In the genomic region with DNA sequence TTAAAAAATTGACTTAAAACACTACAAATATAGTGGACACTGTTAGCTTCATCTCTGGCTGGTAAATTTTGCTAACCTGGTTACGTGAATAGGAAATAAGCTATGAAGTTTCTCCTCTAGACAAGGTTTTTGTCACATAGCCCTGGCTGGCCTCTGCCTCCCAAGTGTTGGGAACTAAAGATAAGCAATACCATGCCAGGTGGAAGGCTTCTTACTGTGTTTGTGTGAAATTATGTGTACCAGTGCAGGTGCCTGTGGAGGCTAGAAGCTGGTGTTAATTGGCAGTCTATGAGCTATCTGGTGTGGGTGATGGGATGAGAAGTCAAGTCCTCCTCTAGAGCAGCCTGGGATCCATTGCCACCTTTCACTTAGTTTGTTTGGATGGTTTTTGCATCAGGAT, we compare ENCODE assay signal across 27 mouse cellular contexts. TPM values are rescaled to one million over a fixed set of nuclear protein-coding genes. Genes with fewer than 3 reads are reported as not detected.
DNase-seq lines count a peak whose midpoint lies in the region; ATAC-seq and TF ChIP-seq lines count a peak whose summit lies in the region.
"Had no signal": no experiment of that assay in that cellular context is flagged by ENCODE, and none has a peak within 500 bp of the region (broad histone marks: within the 10 kb centered on the region; RNA-seq: fewer than 3 reads in every experiment).

No protein-coding gene starts in this region.

- no peaks in the 10 kb centered on the region for H3K27me3 ChIP-seq in liver, embryonic 12.5 days (replicated peaks)
- no peaks in the 10 kb centered on the region for H3K27me3 ChIP-seq in liver, postnatal 0 days (ENCODE audit: insufficient read depth, low read length)
- no peaks in the 10 kb centered on the region for H3K27me3 ChIP-seq in intestine, embryonic 16.5 days (replicated peaks; ENCODE audit: control insufficient read depth, insufficient read depth, low read length)
- H3K27me3 ChIP-seq in liver, embryonic 15.5 days: no peaks in the 10 kb centered on the region
- H3K27me3 ChIP-seq in cerebellum, adult 2 months (ENCODE audit: control insufficient read depth, insufficient read depth, low read length): no peaks in the 10 kb centered on the region
- H3K27me3 ChIP-seq: embryonic facial prominence, embryonic 13.5 days; forebrain, embryonic 12.5 days; forebrain, embryonic 15.5 days; heart, embryonic 13.5 days; hindbrain, embryonic 15.5 days had no signal

- no peak for TF ChIP-seq CTCF in liver, postnatal 0 days (IDR thresholded peaks at IDR 0.05; ENCODE audit: low read depth)
- no peak for TF ChIP-seq CTCF in cerebellum, adult 2 months (IDR thresholded peaks at IDR 0.05; ENCODE audit: borderline replicate concordance, insufficient read depth, low read depth, low read length)

- DNase-seq in liver, postnatal 0 days: no peak
- no peak for DNase-seq in cerebellum, adult 11 months
- no peak for DNase-seq in cerebellum, adult 2 months
- DNase-seq: adrenal gland, adult 8-10 months; adrenal gland, postnatal 25 days; cerebellum, adult 8-10 months; cerebellum, postnatal 10 days; cerebellum, postnatal 36 days; embryo, embryonic 11 days; gastrocnemius, postnatal 25 days; heart, adult 2 months; heart, postnatal 14 days; heart, postnatal 4 days had no signal

- no peak overlapping the region for H3K4me3 ChIP-seq in liver, embryonic 12.5 days
- H3K4me3 ChIP-seq in liver, postnatal 0 days (ENCODE audit: low read depth, low read length): no peak overlapping the region
- H3K4me3 ChIP-seq in intestine, embryonic 16.5 days (ENCODE audit: low read length): no peak overlapping the region
- H3K4me3 ChIP-seq in liver, embryonic 15.5 days (replicated peaks): no peak overlapping the region
- H3K4me3 ChIP-seq in cerebellum, adult 2 months (replicated peaks; ENCODE audit: insufficient read depth, low read depth, low read length): no peak overlapping the region
- H3K4me3 ChIP-seq: embryonic facial prominence, embryonic 10.5 days; embryonic facial prominence, embryonic 13.5 days; erythroblast, embryonic 14.5 days; forebrain, embryonic 12.5 days; forebrain, embryonic 15.5 days; heart, adult 2 months; heart, embryonic 10.5 days; heart, embryonic 13.5 days; hindbrain, embryonic 15.5 days had no signal

- H3K36me3 ChIP-seq in liver, embryonic 12.5 days: peaks cover 81% of the 10 kb centered on the region
- peaks cover 51% of the 10 kb centered on the region for H3K36me3 ChIP-seq in liver, postnatal 0 days (replicated peaks; ENCODE audit: insufficient read depth, low read length)
- no peaks in the 10 kb centered on the region for H3K36me3 ChIP-seq in intestine, embryonic 16.5 days (ENCODE audit: control insufficient read depth, insufficient read depth, low read length)
- H3K36me3 ChIP-seq in liver, embryonic 15.5 days (replicated peaks): peaks cover 69% of the 10 kb centered on the region

- no peaks in the 10 kb centered on the region for H3K9me3 ChIP-seq in liver, embryonic 12.5 days (replicated peaks)
- H3K9me3 ChIP-seq in liver, postnatal 0 days (ENCODE audit: low read length): no peaks in the 10 kb centered on the region
- no peaks in the 10 kb centered on the region for H3K9me3 ChIP-seq in intestine, embryonic 16.5 days (ENCODE audit: control insufficient read depth, low read length)
- no peaks in the 10 kb centered on the region for H3K9me3 ChIP-seq in liver, embryonic 15.5 days (replicated peaks)
- H3K9me3 ChIP-seq: embryonic facial prominence, embryonic 10.5 days; embryonic facial prominence, embryonic 13.5 days; forebrain, embryonic 12.5 days; forebrain, embryonic 15.5 days; heart, embryonic 10.5 days; heart, embryonic 13.5 days; hindbrain, embryonic 15.5 days had no signal

- 79% methylated on average over 1 of the region's 1 CpGs for WGBS in liver, embryonic 12.5 days (ENCODE audit: insufficient replicate concordance)
- 83% methylated on average over 1 of the region's 1 CpGs for WGBS in liver, postnatal 0 days (ENCODE audit: insufficient replicate concordance)
- 91% methylated on average over 1 of the region's 1 CpGs for WGBS in intestine, embryonic 16.5 days
- WGBS in liver, embryonic 15.5 days (ENCODE audit: insufficient replicate concordance): 75% methylated on average over 1 of the region's 1 CpGs
- WGBS in cerebellum, adult 2 months: 85% methylated on average over 1 of the region's 1 CpGs

- no peak for ATAC-seq in liver, embryonic 12.5 days
- no peak for ATAC-seq in liver, postnatal 0 days
- 0 out of 2 replicates have a peak, but pooled peaks have one; percentile 30 for ATAC-seq in intestine, embryonic 16.5 days
- no peak for ATAC-seq in liver, embryonic 15.5 days (ENCODE audit: insufficient read depth)
- no peak for ATAC-seq in monocyte, adult 5-6 weeks (replicated peaks; ENCODE audit: insufficient number of reproducible peaks, low FRiP score, low TSS enrichment, poor library complexity, severe bottlenecking)
- ATAC-seq: activated CD4-positive, CD25-positive, alpha-beta regulatory T cell, adult 4 months; CD4-positive, CD25-positive, alpha-beta regulatory T cell, adult 4 months; forebrain, embryonic 15.5 days had no signal

- no peak overlapping the region for H3K9ac ChIP-seq in liver, embryonic 12.5 days
- no peak overlapping the region for H3K9ac ChIP-seq in liver, postnatal 0 days (replicated peaks)
- H3K9ac ChIP-seq in intestine, embryonic 16.5 days (ENCODE audit: low read depth, low read length): no peak overlapping the region
- H3K9ac ChIP-seq in liver, embryonic 15.5 days: no peak overlapping the region
- H3K9ac ChIP-seq: embryonic facial prominence, embryonic 13.5 days; forebrain, embryonic 12.5 days; forebrain, embryonic 15.5 days; heart, embryonic 13.5 days; hindbrain, embryonic 15.5 days had no signal

- no peak overlapping the region for H3K4me2 ChIP-seq in liver, embryonic 12.5 days
- no peak overlapping the region for H3K4me2 ChIP-seq in liver, postnatal 0 days (ENCODE audit: low read depth, low read length)
- no peak overlapping the region for H3K4me2 ChIP-seq in intestine, embryonic 16.5 days (ENCODE audit: low read depth, low read length)
- H3K4me2 ChIP-seq in liver, embryonic 15.5 days: no peak overlapping the region
- H3K4me2 ChIP-seq: embryonic facial prominence, embryonic 13.5 days; forebrain, embryonic 12.5 days; forebrain, embryonic 15.5 days; heart, embryonic 13.5 days; hindbrain, embryonic 15.5 days had no signal

- H3K27ac ChIP-seq in liver, embryonic 12.5 days: peak overlapping the region; percentile 41; the same call in 1 of the 2 replicates
- no peak overlapping the region for H3K27ac ChIP-seq in liver, postnatal 0 days (ENCODE audit: low read depth)
- no peak overlapping the region for H3K27ac ChIP-seq in intestine, embryonic 16.5 days (ENCODE audit: low read length)
- peak overlapping the region; percentile 20; the same call in 1 of the 2 replicates for H3K27ac ChIP-seq in liver, embryonic 15.5 days (replicated peaks)
- H3K27ac ChIP-seq in cerebellum, adult 2 months (ENCODE audit: insufficient read depth, low read length): no peak overlapping the region
- H3K27ac ChIP-seq: embryonic facial prominence, embryonic 10.5 days; embryonic facial prominence, embryonic 13.5 days; forebrain, embryonic 12.5 days; forebrain, embryonic 15.5 days; heart, adult 2 months; heart, embryonic 10.5 days; heart, embryonic 13.5 days; hindbrain, embryonic 15.5 days had no signal

- no peak for TF ChIP-seq EP300 in liver, postnatal 0 days (IDR thresholded peaks at IDR 0.05; ENCODE audit: low read depth)

- no peak for TF ChIP-seq POLR2A in cerebellum, adult 2 months (IDR thresholded peaks at IDR 0.05; ENCODE audit: borderline replicate concordance, insufficient read depth, low read length)

- H3K4me1 ChIP-seq in liver, embryonic 12.5 days: peaks cover 42% of the 10 kb centered on the region
- peaks cover 6% of the 10 kb centered on the region; the same call in 1 of the 2 replicates for H3K4me1 ChIP-seq in liver, postnatal 0 days (ENCODE audit: insufficient read depth)
- H3K4me1 ChIP-seq in intestine, embryonic 16.5 days (ENCODE audit: control insufficient read depth, insufficient read depth, low read length): peaks cover 5% of the 10 kb centered on the region
- H3K4me1 ChIP-seq in liver, embryonic 15.5 days (replicated peaks): peaks cover 31% of the 10 kb centered on the region
- no peaks in the 10 kb centered on the region for H3K4me1 ChIP-seq in cerebellum, adult 2 months (ENCODE audit: control insufficient read depth, insufficient read depth, low read length)
- H3K4me1 ChIP-seq: heart, embryonic 10.5 days had no signal

RNA-seq across cellular contexts. Expression of a gene that starts 8.0 kb away (rescaled TPM):
- 27.2 and 30.1 TPM in 2 replicates for polyA plus RNA-seq in liver, embryonic 12.5 days (2016; fragmentation: Nextera tagmentation; extraction: Ambion mirVana)
- 17.3 and 19.7 TPM in 2 replicates for polyA plus RNA-seq in liver, postnatal 0 days (2015; fragmentation: Nextera tagmentation; extraction: Ambion mirVana)
- polyA plus RNA-seq in intestine, embryonic 16.5 days (2015; fragmentation: Nextera tagmentation; extraction: Ambion mirVana): 58.5 and 61.2 TPM in 2 replicates
- 17.1 and 18.1 TPM in 2 replicates for polyA plus RNA-seq in liver, embryonic 15.5 days (2015; fragmentation: Nextera tagmentation; extraction: Ambion mirVana)
- polyA plus RNA-seq in cerebellum, adult 2 months (2012; rRNA removed): 58.9 and 64.2 TPM in 2 replicates
- total RNA-seq in monocyte, adult 5-6 weeks (2017): 50.2 to 111 TPM (median 50.6 TPM) in 3 replicates

RNA-seq across cellular contexts. Expression of a gene that starts 23.1 kb away (rescaled TPM):
- 53.1 and 57.0 TPM in 2 replicates for polyA plus RNA-seq in liver, embryonic 12.5 days (2016; fragmentation: Nextera tagmentation; extraction: Ambion mirVana)
- polyA plus RNA-seq in liver, postnatal 0 days (2015; fragmentation: Nextera tagmentation; extraction: Ambion mirVana): 23.8 and 25.1 TPM in 2 replicates
- 57.7 and 63.0 TPM in 2 replicates for polyA plus RNA-seq in intestine, embryonic 16.5 days (2015; fragmentation: Nextera tagmentation; extraction: Ambion mirVana)
- 31.7 and 32.1 TPM in 2 replicates for polyA plus RNA-seq in liver, embryonic 15.5 days (2015; fragmentation: Nextera tagmentation; extraction: Ambion mirVana)
- 20.8 and 21.8 TPM in 2 replicates for polyA plus RNA-seq in cerebellum, adult 2 months (2012; rRNA removed)
- total RNA-seq in monocyte, adult 5-6 weeks (2017): 43.8 to 77.0 TPM (median 65.1 TPM) in 3 replicates

Comparison
In these comparisons a context has a peak if more than half of its experiments do, and no peak if none do; other contexts are left out.
1. H3K27ac ChIP-seq: peak in liver, embryonic 12.5 days (single experiment) and liver, embryonic 15.5 days (single experiment); none in liver, postnatal 0 days (single experiment), intestine, embryonic 16.5 days (single experiment) and cerebellum, adult 2 months (single experiment).